Mouse (Mus musculus) kidney, postnatal 25 days (tissue): ENCODE measurements at regions not wholly inside any gene's neighbourhood (a gene's known extent, or its start where the extent isn't known, plus 50 kb on each side); places are given as distances from the start of the nearest gene placed in this dataset.

ENCODE experiments used
- DNase-seq, 2 experiments: peaks; one replicate each; pipeline ENCODE4 v3.0.0; 2021; ENCODE audit warnings: mixed read lengths in 2 of 2

DNA sequence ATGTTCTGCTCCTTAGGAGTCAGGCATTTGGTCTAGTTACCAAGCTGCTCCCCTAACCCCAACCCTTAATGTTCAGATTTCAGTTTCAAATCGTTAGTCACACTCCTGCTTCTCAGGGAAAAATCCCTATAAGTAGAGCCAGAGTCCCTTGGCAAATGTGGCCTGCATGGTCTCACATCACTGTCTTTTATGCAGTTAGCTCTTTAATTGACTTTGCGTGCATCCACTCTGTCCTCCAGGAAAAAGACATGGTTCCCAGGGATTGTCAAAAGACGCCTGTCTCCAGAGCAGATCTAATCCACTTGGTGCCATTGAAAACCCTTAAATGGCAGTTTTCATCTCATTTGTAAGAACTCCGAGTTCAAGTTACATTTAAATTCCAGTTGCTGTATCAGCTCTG, 256.3 kb upstream of the Lyplal1 start:
- no peak for DNase-seq

DNA sequence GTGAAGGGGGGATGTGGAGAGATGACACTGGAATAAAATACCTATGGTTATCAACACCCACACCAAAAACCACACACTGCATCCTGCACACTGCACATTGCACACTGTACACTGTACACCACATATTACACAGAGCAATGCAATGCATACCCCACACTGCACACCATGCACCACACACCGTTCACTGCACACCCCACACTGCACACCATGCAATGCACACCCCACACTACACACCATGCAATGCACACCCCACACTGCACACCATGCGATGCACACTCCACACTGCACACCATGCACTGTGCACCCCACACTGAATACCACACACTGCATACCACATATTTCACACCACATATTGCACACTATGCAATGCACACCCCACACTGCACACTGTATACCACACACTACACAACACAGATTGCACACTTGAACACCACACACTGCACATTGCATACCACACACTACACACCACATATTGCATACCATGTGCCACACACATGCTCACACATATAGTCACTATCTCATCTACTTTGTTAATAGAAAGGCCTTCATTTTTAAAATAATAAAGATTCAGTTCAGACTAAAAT, 255.8 kb upstream of the Lyplal1 start:
- DNase-seq: no peak

DNA sequence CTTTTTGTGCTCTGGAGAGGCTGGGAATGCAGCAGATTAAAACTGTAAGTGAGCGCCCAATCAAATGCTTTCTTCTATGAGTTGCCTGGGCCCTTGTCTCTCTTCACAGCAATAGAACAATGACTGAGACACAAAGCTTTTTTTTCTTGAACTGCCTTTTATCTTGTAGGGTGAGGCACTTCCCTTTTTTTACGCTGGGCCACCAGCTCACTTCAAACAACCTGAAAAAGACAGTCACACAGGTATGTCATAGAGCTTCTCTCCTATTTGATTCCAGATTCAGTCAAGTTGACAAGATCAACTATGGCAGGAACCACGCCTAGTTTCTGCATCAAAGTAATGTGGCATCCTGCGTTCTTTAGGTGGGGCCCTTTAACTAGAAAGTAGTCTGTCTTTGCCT, 246.2 kb upstream of the Lyplal1 start:
- DNase-seq: no peak

DNA sequence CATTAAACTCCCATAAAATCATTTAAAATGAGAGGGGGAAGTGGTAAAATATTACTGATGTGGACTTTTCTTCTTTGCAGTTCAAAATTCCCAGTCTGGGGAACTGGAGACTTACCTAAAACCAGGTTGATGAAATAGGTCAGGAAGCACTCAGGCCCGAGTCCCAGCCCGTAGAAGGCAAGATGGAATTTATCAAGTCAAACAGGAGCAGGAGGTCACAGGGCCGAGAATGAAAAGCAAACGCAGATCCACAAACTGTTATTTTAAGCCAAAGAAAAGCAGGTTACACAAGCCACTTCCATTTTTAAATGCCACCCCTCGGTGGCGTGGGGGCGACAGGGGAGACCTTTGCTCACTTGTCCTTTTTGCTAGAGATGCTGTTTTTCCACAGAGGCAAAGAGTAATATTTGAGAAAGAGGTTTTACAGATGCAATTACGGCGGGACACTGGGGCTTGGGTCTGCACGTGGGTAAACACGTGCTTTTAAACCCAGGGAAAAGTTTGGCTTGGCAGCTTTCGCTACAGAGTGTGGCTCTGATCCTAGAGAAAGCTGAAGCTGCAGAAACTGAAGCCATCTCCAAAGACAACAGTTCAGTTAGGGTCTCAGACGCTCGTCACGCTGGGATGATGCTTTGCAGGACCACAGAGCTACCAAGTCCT, 241.0 kb upstream of the Lyplal1 start:
- peak; percentile 57 to 73 for DNase-seq

DNA sequence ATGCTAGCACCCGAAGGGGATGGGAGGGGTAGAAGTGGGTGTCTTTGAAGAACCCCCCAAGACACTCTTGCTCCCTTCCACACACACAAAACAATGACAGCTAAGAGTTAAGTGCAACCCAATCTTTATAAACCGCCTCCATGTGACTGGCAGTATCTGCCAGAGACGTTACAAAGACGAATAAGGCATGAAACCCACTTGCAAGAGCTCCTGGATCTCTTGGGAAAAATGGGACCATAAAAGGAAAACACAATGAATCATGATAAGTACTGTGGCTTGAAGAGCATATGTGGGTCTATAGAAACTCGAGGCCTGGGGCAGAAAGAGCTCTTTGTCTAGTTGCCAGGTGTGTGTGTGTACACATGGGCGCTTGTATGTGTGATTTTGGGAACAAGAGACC, 237.6 kb upstream of the Lyplal1 start:
- no peak for DNase-seq

DNA sequence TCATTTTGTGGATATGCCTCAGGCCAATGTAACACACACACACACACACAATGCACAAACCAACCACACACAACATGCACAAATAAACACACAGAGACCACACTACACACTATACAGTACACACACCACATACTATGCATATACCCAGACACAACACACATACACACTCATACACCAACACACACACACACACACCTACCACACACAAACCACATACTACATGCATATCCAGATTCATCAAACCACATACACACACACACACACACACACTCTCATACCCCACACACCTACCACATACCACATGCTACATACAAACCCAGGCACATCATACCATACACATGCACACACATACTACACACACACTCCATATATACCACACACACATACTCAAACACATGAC, 237.0 kb upstream of the Lyplal1 start:
- DNase-seq: no peak

DNA sequence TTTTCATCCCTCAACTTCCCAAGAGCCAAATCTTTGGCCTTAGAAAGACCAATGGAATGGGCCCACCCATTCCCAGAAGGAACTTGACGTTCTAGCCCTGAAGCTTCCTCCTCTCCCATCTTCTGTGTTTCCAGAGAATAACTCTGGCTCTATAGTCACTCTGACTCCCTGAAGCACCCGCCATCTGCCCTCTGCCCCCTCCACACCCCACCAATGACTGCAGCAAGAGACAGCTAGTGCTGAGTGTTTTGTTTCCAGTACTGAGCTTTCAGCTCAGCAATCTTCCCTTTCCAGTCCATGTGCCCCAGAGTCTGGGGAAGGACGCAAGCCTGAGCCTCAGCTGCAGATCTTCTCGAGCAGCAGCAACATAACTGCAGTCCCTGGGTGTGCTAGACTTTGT, 233.3 kb upstream of the Lyplal1 start:
- no peak for DNase-seq

DNA sequence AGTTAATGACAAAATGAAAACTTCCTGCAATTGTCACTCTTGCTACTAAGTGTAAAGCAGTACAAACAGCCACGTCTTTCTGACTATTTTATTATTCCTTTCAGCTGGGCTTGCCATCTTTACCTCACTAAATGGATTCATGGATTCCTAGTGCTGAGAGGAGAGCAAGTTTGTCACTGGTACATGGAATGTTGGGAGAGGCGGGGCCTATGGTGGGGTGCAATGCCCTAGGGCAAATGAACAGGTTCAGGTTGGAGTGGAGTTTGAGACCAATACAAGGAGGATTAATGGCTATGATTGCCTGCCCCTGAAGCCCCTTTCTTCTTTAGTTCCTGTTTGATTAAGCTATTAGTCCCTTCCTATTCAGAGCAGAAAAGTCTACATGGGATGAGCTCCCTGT, 232.9 kb upstream of the Lyplal1 start:
- no peak for DNase-seq

DNA sequence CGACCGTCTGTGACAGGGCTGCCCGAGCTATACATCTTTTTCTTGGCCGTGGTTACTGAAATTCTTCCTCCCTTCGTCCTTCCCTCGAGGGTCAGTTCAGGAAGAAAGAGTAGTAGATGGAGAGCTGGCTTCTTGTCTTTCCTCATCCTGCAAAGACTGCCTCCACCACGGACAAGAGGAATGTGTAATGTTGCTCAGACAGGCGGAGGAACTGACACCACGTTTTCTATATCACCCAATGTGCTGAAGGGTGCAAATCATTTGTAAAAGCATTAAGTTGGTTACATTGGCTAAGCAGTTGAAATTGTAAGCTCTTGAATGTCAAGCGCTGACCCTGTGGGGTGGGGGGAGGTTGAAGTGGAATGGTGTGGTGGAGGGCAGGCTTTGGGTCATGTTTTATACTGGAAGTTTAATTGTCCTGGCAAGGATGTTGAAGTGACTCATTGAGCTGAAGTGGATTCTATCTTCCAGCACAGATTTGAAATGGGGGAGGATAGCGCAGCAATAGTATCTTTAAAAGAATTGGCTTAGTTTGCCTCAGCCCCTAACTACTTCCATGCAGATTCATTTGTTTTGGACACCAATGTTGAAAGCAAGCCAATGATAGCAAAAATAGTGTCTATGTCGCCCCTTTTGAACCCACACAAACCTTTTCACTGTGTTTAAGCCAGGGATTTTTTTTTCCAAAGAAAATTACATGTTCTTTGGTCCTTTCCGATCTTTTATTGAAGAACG, 230.5 kb upstream of the Lyplal1 start:
- DNase-seq: peak; percentile 36 to 43

DNA sequence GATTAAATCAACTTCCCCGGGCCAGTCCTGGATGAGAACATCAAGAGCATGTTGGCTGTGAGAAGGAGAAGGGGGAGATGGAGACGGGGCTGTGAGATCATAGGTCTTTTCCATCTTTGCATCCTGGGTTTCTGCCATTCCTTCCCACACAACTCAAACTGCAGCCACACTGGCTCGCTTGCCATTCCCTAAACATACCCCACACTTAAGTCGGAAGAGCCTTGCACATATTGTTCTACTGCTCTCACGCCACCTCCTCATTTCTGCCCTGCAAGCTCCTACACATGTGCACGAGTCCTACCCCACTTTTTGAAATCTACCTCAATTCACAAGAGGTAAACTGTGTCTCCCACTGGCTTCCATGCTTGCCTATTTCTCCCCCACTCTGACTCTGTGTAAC, 228.3 kb upstream of the Lyplal1 start:
- DNase-seq: no peak

DNA sequence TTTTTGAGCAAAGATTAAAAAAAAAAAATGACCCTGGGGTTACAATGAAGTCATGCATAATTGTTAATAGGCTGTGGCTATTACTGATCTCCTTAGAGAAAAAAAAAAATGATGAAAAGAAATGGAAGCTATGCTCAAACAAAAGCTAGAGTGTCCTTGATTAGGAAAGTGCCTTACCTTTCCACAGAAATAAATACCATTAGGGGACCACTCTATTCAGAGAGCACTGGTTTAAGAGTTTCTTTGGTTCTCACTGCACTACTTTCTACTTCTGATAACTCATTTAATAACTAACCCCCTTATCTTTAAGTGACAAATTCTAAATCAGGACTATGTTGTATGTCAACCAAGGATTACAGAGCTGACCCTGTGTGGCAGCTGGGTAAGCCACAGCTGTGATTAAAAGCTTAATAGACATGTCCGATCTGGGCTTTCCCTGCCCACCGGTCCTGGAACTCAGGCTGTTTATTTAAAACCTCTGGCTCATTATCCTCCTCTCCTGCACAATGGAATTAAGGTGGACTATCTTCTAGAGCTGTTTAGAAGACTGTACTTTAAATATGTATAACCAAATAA, 225.9 kb upstream of the Lyplal1 start:
- no peak for DNase-seq

DNA sequence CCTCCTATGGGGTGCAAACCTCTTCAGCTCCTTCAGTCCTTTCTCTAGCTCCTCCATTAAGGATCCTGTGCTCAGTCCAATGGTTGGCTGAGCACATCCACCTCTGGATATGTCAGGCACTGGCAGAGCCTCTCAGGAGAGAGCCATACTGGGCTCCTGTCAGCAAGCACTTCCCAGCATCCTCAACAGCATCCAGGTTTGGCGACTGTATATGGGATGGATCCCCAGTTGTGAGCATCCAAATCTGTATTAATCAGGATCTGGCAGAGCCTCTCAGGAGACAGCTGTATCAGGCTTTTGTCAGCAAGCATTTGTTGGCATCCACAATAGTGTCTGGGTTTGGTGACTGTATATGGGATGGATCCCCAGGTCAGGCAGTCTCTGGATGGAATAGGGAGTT, 225.3 kb upstream of the Lyplal1 start:
- no peak for DNase-seq

DNA sequence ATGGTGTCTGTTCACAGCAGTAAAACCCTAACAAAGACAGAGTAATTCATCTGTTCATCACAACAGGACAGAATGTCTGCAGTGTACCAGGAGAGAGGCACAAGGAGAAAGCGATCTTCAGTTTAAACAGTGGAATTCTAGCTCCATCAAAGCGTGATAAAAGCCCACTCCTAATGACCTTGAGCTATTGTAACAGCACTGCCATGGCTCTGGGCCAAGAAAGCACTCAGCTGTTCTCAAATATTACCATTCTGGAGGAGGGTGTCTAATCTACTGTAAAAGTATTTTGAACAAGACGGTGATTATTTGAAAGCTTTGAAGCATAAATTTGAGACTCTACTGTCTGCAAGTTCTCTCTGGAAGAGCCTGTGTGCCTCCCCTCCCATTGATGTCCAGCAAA, 224.8 kb upstream of the Lyplal1 start:
- no peak for DNase-seq

DNA sequence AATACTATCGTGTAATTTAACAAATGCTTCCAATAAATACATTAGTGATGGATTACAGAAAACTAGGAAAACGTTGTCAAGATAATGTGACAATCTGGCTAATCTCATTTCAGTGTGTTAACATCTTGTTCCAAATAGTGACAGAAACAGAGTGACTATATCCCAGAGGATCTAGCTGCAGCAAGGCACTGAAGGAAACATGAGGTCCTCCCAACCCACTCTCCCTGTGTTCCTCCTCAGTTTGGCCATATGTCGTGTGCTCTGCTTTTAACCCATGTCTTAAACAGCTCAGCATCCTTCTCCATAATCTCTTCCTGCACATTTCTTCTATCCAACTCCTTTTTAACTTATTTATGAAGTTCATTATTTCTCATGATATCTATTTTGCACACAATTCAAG, 223.6 kb upstream of the Lyplal1 start:
- DNase-seq: no peak

DNA sequence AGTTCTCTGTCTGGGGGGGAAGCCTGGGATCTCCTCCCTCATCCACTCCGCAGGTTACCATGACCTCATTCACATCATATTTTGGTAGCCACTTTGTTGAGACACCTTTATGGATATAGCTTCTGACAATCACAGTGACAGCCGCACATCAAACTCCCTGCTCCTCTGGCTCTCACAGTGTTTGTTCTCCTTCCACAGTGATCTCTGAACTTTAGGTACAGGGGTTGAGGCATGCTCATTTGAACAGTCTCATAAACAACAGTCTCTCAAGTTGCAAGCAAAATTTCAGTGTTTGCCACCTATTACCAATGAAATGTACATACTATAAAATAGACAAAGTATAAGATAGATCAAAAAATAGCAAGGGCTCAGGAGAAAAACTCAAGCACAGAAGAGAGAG, 200.2 kb upstream of the Lyplal1 start:
- DNase-seq: no peak

DNA sequence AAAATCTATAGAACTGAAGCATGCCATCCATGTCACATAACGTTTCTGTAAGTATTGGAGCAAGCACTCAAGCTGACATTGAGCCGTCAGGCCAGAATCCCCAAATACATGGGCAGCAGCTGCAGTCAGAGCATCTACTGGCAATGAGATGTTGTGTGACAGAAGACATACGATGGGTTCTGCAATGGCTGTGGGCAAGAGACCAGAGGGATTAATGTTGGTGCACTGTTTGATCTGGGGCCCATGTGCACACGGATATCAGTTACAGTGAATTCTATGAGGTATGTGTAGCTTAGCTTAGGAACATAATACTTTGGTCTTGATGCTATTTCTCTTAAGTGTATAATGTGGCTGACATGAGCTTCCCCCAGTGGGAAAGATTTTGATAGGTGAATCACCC, 197.1 kb upstream of the Lyplal1 start:
- no peak for DNase-seq

DNA sequence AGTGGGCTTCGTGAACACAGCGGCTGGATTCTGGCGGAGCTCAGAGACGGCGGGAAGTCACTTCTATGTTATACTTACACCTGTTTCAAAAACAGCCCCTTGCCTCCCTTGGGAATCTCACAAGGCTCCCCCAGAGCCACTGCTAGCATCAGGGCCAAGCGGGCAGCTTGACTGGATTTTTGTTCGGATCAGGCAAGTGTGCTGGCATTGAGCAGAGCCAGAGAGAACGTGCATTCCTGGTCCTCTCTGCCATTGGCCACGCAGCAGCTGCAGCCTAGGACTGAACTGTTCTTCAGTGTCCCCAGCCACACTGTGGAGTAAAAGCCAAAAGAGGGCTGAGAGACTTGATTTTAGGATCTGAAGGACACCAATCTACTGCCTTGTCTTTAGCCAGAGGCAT, 195.6 kb upstream of the Lyplal1 start:
- no peak for DNase-seq

DNA sequence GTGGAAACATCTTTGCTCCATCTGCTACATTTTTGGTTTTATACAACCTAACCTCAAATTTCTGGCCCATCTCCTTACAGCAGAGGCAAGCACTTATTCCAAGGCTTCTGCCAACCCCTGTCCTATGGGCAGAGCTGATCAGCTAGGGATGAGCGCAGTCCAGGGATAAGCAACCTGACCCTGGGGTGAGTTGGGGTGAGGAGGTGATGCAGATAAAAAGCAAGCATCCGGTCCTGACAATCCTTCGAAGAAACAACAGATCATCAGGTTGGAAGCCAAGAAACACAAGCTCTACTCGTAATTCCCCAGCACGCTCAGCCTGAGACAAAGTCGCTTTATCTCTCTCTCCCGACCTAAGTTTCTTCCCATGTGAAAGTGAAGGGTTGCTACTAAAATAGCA, 194.9 kb upstream of the Lyplal1 start:
- DNase-seq: no peak

DNA sequence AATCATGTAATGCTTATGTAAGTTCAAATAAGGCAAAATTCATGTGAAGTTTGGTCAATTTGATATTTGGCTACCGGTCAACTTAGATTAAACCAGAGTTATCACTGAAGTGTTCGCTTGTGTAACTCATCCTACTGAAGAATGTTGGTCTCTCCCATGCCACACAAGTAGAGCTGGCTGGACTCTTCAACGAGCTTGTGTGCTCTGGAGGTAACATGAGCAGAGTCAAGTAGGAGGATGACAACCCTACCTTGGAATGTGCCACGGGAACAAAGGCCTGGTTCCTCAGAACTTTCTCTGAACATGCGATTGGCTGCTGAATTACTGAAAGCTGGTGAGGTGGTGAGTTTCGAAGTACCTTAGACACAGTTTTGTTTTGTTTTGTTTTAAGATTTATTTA, 190.5 kb upstream of the Lyplal1 start:
- DNase-seq: no peak

DNA sequence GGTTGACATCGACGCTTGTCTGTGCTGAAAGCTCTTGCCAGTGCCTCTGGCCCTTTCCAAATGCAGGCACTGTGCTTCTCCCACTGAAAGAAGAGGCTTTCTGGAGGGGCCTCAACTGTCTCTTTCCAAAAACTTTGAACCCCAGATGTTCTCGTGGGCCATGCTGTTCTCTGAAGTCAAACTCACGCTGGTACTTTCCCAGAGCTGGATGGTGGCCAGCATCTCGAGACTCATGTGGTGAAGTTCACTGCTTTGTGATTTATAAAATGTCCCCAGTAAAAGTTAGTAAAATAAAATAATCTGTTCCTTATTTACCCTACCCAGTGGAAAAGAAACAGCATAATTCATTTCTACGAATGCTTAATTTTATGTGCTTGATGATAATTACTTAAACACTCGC, 180.4 kb upstream of the Lyplal1 start:
- peak; percentile 18 to 37 for DNase-seq

DNA sequence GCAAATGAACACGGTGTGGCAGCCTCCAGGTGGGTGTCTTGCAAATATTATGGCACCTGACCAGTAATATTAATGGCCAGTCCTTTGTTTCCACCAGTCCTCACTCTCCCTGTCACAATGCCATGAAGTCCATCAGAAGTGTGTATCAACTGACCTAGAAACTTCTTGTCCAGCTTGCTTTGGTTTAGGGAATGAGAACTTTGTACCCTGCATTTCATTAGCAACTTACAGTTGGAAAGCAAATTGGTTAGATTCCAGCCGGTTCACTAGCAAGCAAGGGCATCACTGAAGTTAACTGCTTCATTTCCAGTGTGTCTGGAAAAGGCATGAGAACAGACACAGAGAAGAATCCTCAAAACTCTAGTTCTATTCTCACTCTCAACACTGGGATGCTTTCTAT, 178.1 kb upstream of the Lyplal1 start:
- DNase-seq: peak in 1 of 2 experiments; percentile 10

DNA sequence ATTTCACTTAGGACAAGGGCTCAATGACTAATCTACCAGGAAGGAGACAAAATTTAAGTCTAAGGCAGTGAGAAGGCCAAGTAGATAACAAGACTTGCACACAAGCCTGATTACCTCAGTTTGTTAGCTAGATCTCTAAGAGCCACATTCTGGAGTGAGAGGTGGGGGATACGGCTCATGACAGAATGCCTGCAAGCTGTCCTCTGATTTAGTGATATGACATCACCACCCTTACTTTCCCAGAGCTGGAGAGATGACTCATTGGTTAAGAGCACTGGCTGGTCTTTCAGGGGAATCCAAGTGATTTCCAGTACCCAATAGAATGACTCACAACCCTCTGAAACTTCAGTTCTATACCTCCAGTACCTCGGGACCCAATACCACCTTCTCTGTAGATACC, 177.5 kb upstream of the Lyplal1 start:
- no peak for DNase-seq

DNA sequence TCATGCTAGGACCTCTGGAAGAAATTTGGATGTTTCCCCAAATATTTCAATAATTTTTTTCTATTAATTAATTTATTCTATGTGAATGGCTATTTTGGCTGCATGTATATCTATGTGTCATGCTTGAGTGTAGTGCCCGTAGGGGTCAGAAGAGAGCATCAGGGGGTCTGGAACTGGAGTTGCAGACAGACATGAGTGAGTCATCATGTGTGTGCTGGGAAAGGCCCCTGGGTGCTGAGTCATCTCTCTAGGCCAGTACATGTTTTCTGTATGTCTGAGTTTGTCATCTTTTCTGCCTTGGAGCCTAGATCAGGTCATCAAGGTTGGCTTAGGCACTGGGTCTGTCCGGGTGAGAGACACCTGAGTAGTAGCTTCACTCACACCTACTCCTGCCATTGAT, 172.0 kb upstream of the Lyplal1 start:
- no peak for DNase-seq

DNA sequence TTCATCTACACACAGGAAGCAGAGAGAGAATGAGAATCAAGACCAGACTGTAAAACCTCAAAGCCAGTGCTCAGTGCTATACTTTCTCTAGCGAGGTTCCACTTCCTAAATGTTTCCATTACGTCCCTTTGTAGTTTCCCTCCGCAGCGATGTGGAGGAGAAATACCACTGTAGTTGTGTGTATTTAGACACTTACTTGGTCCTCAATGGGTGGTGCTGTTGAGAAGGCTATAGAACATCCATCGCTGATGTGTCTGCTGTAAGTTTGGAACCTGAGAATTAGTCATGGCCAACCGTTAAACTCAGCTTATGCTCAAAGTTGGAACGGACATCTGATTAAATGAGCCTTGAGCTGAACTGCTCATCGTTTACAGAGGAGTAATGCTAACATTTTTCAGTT, 170.7 kb upstream of the Lyplal1 start:
- no peak for DNase-seq
